Mouse (Mus musculus): Measurements from ENCODE around the gene CN725425. TPM values are rescaled to one million over a fixed set of nuclear protein-coding genes. Genes with fewer than 3 reads are reported as not detected.

The CN725425 gene
- total RNA-seq, 2 experiments from 2014 or later = not detected

- no peak for DNase-seq (ENCODE audit: low spot score in 2 of 2)
Measured at GRCm38 (mm10) chr15:91203521-91203920, 4.2 kb downstream of the CN725425 start.

GRCm38 (mm10) chr15:91206518-91206917 lies 7.2 kb downstream of the CN725425 start:
- DNase-seq (ENCODE audit: low spot score in 2 of 2) = no peak

- DNase-seq (ENCODE audit: low spot score in 2 of 2) = no peak
Measured at GRCm38 (mm10) chr15:91237294-91237693, 38.0 kb downstream of the CN725425 start.

GRCm38 (mm10) chr15:91240683-91241335 lies 41.5 kb downstream of the CN725425 start:
- DNase-seq (ENCODE audit: low spot score in 2 of 2) = no peak

- no peak for DNase-seq (ENCODE audit: low spot score in 2 of 2)
Measured at GRCm38 (mm10) chr15:91250815-91251214, 51.5 kb downstream of the CN725425 start.

- no peak for DNase-seq (ENCODE audit: low spot score in 2 of 2)
Measured at GRCm38 (mm10) chr15:91251544-91252408, 52.5 kb downstream of the CN725425 start.

- DNase-seq (ENCODE audit: low spot score in 2 of 2) = no peak
Measured at GRCm38 (mm10) chr15:91252956-91253355, 53.7 kb downstream of the CN725425 start.

GRCm38 (mm10) chr15:91255308-91255707 lies 56.0 kb downstream of the CN725425 start:
- DNase-seq (ENCODE audit: low spot score in 2 of 2) = no peak

- no peak for DNase-seq (ENCODE audit: low spot score in 2 of 2)
Measured at GRCm38 (mm10) chr15:91257140-91257539, 57.8 kb downstream of the CN725425 start.

- no peak for DNase-seq (ENCODE audit: low spot score in 2 of 2)
Measured at GRCm38 (mm10) chr15:91260578-91260977, 61.3 kb downstream of the CN725425 start.

- no peak for DNase-seq (ENCODE audit: low spot score in 2 of 2)
Measured at GRCm38 (mm10) chr15:91263926-91264325, 64.6 kb downstream of the CN725425 start.

GRCm38 (mm10) chr15:91268532-91268931 lies 69.2 kb downstream of the CN725425 start:
- no peak for DNase-seq (ENCODE audit: low spot score in 2 of 2)

- no peak for DNase-seq (ENCODE audit: low spot score in 2 of 2)
Measured at GRCm38 (mm10) chr15:91275961-91276360, 76.7 kb downstream of the CN725425 start.

- DNase-seq (ENCODE audit: low spot score in 2 of 2) = no peak
Measured at GRCm38 (mm10) chr15:91279571-91279970, 80.3 kb downstream of the CN725425 start.

GRCm38 (mm10) chr15:91281521-91281920 lies 82.2 kb downstream of the CN725425 start:
- no peak for DNase-seq (ENCODE audit: low spot score in 2 of 2)

GRCm38 (mm10) chr15:91282822-91283221 lies 83.5 kb downstream of the CN725425 start:
- DNase-seq (ENCODE audit: low spot score in 2 of 2) = no peak

GRCm38 (mm10) chr15:91283418-91283817 lies 84.1 kb downstream of the CN725425 start:
- DNase-seq (ENCODE audit: low spot score in 2 of 2) = no peak

GRCm38 (mm10) chr15:91299319-91299835 lies 100.1 kb downstream of the CN725425 start:
- DNase-seq (ENCODE audit: low spot score in 2 of 2) = no peak

- peak; percentile 76 to 89 for DNase-seq (ENCODE audit: low spot score in 2 of 2)
Measured at GRCm38 (mm10) chr15:91301366-91301765, 102.1 kb downstream of the CN725425 start.

- peak in 1 of 2 experiments; percentile 37 for DNase-seq (ENCODE audit: low spot score in 2 of 2)
Measured at GRCm38 (mm10) chr15:91304296-91304852, 105.1 kb downstream of the CN725425 start.

Measured in gastrocnemius, postnatal 4 days (tissue).